Mouse (Mus musculus) megakaryocyte, embryonic 14.5 days (primary cell): ENCODE results near the gene Mroh2a.

ENCODE experiments used
- FLI1 ChIP-seq: IDR thresholded peaks from 2 replicates; pipeline ENCODE4 v1.6.1; 2012; ENCODE audit warnings: low read length, inconsistent platforms, mixed read lengths
- GATA1 ChIP-seq: IDR thresholded peaks from 3 replicates; pipeline ENCODE4 v1.6.1; 2012; ENCODE audit warnings: mixed read lengths, low read length, inconsistent platforms, borderline replicate concordance

DNA sequence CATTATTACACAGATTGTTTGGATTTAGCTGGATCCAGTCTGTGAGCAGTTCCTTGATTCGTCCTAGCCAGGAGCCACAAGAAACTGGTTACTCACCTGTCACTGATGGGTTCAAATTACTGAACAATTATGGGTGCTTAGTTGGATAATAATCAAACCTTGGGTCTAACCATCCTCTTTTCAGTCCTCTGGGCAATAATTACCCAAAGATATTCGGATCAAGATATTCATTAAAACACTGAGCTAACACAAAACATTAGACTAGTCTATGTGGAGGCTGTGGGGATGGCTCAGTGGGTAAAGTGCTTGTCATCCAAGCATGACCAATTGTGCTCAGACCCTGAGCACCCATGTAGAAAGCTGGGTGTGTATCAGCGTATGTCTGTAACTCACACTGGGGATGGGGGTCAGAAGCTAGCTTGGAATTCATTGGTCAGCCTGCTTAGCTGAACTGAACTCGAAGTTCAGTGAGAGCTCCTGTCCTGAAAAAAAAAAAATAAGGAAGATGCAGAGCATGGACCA is 9.2 kb downstream of the Mroh2a start:
- no peak for TF ChIP-seq GATA1
- no peak for TF ChIP-seq FLI1
